Mouse (Mus musculus) ZHBTc4 (cell line): Measurements from ENCODE around the gene Atp2a1.
"Not testable (repeated sequence)": the region's sequence is repeated elsewhere in the genome, so short reads cannot be mapped to it uniquely, and the experiment has no call there.

Experiments
- DNase-seq: peaks from one replicate; pipeline ENCODE4 v3.0.0-alpha.2; 2011; ENCODE audit warnings: low read depth, low spot score

Atp2a1 gene

GRCm38 (mm10) chr7:126463004-126463403 lies at the start of gene Atp2a1:
TSS of gene Atp2a1 (minus strand) at chr7:126463108.
- DNase-seq = no peak

DNA sequence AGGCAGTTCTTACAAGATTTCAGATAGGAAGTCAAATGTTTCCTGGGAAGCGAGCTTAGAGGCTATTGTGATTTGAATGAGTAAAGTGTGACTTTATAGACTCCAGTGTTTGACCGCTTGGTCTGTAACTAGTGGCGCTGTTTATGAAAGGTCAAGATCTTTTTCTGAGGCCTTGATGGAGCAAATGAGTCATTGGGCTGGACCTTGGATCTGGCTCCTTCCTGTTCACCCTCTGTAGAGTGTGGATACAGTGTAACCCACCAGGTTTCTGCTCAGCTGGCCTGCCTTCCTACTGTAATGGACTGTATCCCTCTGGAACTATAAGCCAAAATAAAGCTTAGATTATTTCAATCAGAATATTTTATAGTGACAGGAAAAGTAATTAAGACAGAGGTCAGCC lies 48.4 kb upstream of the Atp2a1 start:
- DNase-seq = no peak

GRCm38 (mm10) chr7:126507126-126507778 lies 44.3 kb upstream of the Atp2a1 start:
- DNase-seq = no peak

- DNase-seq = peak; percentile 45
Observed at GRCm38 (mm10) chr7:126504913-126505312, 42.0 kb upstream of the Atp2a1 start.

GRCm38 (mm10) chr7:126503273-126503878 lies 40.5 kb upstream of the Atp2a1 start, which contains the start of gene Atxn2l:
TSS of gene Atxn2l (minus strand) at chr7:126503437.
- peak; percentile 100 for DNase-seq

GRCm38 (mm10) chr7:126502751-126503150 lies 39.8 kb upstream of the Atp2a1 start:
- DNase-seq = no peak

DNA sequence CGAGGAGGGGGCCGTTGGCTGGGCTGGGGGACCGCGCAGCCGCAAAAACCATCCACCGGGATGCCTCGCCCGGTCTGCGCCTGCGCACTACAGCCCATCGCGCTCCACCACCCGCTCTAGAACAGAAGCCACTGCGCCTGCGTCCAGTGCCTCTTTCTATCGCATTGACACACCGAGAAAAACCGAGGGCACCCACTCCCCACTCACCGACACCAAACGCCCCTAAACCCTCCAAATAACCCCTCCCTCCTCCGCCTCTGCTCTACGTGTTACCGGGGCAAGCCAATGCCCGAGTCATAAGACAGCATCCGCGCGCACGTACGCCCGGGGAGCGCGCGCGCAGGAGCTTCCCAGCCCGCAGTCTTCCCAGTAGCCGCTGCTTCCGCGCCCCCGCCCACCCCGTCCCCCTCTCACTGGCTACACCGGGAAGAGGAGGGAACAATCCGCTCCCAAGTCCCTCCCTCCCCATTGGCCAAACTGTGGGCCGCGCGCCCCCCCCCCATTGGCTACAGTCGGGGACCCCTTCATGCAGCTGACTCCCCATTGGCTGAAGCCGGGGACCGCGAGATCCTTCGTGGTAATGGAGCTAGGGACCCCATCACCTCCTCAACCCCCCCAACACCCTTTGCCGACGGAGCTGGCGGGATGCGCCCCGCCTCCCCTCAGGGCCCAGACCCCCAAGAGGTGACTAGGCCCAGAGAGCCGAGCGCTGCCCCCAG lies 39.3 kb upstream of the Atp2a1 start:
- peak; percentile 99 for DNase-seq

DNA sequence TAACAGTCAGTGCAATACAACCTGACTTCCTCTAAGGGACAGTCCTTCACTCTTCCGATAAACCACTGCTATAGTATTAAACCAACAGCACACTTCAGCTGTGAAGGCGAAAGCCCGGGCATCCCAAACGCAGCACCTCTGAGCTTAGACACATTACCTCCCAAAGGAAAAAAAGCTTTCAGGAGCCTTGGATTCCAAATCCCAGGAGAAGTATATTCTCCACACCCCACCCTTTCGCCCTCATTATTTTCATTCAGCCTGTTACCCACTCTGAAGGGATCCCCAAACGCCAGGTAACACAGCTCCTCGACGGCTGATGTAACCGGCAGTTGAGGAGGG lies 38.7 kb upstream of the Atp2a1 start:
- no peak for DNase-seq

- DNase-seq = no peak
Observed at GRCm38 (mm10) chr7:126499416-126499815, 36.5 kb upstream of the Atp2a1 start.

GRCm38 (mm10) chr7:126497966-126498365 lies 35.1 kb upstream of the Atp2a1 start:
- no peak for DNase-seq

DNA sequence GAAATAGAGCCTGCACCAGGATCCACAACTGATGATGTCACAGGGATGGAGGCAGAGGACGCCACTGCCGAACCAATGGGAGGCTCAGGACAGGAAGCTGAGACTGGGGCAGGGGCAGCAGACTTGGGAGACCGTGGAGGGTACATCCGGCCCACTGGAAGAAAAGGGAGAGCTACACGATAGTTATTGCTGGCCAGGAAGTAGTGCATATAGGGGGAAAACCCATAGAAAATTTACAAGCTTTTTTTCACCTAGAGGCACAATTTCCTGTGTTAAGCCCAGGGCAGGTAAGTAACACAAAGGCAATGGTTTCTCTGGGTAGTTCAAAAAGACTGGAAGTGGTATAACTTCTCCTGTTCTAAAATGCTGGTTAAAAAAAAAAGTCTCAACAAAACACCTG lies 33.6 kb upstream of the Atp2a1 start:
- DNase-seq = no peak

DNA sequence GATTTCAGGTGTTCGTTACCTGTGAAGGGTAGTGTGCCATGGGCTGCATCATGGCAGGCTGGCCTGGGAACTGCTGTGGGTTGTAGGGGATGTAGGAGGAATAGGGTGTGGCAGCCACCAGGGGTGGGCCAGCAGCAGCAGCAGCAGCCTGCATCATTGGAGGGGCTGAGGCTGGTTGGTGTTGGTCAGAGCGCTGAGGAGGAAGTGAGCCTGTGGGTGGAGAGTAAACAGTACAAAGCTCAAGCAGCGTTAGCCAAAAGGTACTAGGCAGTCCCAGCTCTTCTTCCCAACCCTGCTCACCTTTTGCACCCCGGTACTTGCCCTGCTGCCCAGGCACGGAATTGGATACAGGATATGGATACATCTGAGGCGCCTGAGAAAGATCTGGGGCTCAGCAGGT lies 31.2 kb upstream of the Atp2a1 start:
- no peak for DNase-seq

- no peak for DNase-seq
Observed at GRCm38 (mm10) chr7:126491973-126492372, 29.1 kb upstream of the Atp2a1 start.

- DNase-seq = no peak
Observed at GRCm38 (mm10) chr7:126491005-126491404, 28.1 kb upstream of the Atp2a1 start.

DNA sequence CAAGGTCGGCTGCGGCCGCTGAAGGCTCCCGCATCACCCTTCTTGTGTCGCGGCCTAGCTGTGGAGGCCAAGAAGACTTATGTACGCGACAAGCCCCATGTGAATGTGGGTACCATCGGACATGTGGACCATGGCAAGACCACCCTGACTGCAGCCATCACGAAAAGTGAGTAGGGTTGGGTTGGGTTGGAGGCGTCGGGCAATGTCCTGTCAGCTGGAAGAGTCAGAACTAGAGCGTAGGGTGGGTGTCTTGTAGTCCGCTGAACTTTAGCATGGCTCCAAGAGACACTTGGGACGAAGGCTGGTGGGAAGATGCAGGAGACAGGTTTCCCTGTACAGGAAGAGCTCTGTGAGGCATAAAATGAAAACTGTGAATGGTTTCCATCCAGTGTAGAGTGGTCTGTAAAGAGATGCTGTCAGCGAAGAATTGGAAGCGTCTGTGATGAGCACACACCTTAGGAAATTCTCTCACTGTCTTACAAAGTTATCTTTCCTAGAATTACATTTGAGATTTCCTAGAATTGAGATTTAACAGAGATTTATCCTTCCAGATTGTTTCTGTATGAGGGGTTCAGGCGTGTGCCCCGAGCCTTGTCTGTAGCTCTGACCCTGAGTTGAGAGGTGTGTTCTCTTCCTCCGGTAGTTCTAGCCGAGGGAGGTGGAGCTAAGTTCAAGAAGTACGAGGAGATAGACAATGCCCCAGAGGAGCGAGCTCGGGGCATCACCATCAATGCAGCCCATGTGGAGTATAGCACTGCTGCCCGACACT lies 24.9 kb upstream of the Atp2a1 start:
- DNase-seq = not testable (repeated sequence)

DNA sequence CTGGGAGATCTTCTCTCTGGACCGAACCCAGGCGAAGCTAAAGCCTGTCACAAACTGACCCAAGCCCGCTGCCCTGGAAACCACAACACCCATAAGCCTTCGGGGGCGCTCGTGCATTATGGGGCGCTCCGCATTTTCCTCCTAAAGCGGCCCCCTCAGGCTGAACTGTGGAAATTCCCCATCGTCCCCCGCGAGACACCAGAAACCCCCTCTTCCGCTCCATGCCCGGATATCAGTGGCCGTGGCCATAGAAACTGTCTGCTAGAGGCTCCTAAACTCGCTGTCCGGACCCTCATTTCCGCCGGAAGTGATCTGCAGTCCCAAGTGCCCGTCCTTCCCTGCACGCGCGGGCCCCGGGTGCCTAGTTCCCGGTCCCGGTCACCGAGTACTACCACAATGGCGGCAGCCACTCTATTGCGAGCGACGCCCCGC lies 24.2 kb upstream of the Atp2a1 start, which contains the start of gene Tufm:
Gene Tufm (plus strand): TSS at position 310 of the 432 bp plus-strand sequence.
- DNase-seq = peak; percentile 95

DNA sequence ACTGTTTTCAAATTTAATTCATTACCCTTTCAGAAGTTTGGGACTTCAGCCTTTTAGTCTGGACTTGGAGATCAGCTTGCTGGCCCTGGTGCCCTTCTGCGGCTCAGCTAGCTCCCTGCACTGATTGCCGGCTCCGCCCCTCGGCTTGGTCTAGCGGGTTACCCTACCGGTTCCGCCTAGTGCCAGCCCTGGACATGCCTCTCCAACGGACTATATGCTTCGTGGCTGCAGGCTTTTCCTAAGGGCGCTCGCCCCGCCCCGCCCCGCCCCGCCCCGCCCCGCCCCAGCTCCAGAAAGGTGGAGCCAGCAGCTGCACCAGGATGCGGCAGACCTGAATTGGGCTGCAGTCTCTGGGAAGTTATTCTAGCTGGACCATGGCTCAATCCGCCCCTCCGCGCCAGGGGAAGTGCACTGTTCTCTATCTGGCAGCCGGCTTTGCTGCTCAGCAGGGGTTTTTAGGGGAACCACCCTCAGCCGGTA lies 19.5 kb upstream of the Atp2a1 start:
- DNase-seq = peak; percentile 97

- peak; percentile 41 for DNase-seq
Observed at GRCm38 (mm10) chr7:126481699-126482098, 18.8 kb upstream of the Atp2a1 start.

DNA sequence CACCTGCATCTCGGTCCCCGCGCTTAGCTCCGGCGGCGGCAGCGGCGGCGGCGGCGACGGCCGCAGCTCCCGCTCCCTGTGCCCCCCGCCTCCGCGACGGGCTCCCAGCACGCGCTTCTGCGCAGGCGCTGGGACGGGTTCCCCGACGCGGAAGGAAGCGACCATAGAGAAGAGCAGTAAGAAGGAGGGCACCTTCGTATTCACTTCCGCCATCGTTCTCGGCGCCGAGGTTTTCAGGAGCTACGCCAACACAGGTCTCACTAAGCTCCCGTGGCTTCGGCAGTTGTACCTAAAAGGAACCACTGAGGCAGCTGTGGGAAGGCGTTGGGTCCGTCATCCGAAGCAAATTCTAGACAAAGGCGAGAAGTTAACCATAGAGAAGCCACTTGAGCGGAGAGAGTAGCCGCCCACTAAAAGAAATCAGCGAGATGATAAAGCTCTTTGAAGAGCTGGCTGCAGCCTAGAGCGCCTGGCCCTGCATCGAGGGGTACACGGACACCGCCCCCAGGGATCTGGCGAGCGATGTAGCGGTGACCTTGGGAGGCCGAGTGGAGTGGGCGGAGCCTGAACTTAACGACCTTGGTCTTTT lies 12.2 kb upstream of the Atp2a1 start, which contains the start of gene Sh2b1:
Gene Sh2b1 (minus strand): TSS at position 432 of the 589 bp plus-strand sequence.
- peak; percentile 97 for DNase-seq

DNA sequence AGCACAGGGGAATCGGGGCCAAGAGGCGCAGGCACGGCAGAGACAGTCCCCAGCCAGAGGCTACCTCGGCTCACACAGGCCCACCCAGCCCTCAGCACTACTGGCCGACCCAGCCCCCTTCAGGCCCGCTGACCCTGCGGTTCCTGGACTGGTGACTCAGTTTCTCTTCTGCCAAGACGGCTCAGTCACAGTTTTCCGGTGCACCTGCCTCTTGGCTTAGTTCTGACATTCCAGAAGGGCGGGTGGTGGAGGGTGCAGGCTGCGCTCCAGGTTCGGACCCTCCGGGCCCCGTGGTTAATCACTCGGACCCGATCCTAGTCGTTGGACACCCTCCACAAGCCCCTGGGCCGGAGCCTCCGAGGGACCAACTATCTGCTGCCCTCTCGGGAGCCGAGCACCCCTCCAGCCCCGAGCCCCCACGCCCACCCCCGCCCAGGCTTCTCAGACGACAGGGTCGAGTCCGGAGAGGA lies 11.6 kb upstream of the Atp2a1 start:
- no peak for DNase-seq

DNA sequence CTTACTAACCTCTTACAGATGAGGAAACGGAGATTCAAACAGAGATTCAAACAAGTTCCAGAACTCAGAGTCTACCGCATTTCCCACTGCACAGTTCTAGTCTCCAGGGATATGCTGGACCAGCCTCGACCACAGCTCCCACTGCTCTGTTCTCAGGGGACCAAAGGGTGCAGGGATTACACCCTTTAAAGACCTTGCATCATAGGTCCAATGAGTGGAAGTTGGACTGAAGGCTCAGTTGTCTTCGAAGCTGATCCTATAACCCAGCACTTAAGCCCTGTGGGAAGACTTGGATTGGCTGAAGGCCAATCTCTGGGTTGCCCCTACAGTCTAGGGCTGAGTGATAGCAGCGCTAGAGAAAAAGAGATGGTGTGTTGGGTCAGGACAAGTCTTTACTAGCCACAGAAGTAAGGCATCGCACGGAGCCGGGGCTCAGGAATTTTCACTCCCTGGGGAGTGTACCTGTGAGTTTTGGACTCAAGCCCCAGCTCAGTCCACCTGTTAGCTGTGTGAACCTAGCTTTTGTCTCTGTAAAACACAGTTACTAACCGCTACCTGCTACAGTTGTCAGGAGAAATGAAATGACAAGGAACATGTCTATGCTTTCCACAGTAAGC lies 10.7 kb upstream of the Atp2a1 start:
- DNase-seq = no peak
